Mouse (Mus musculus) midbrain, postnatal 0 days (tissue): ENCODE data around the gene Rhog. TPM values are rescaled to one million over a fixed set of nuclear protein-coding genes. Genes with fewer than 3 reads are reported as not detected.

Source experiments
- ATAC-seq: fragments of 200-750 bp; cut with Nextera tagmentation; 2 replicates; pipeline ENCODE4 v1.8.0; 2017; ENCODE audit warnings: moderate number of reproducible peaks, mild to moderate bottlenecking, moderate TSS enrichment, moderate library complexity; ENCODE audit not compliant: low FRiP score
- DNase-seq: peaks from one replicate; pipeline ENCODE4 v3.0.0-alpha.2; 2015; ENCODE audit warnings: low spot score
- H3K27ac ChIP-seq: fragments of 300-500 bp; sonication (generic); 2 replicates; pipeline ENCODE4 v1.5.1; 2014; ENCODE audit warnings: low read depth, mild to moderate bottlenecking, low read length, mixed read lengths
- H3K27me3 ChIP-seq: fragments of 300-500 bp; sonication (generic); 2 replicates; pipeline ENCODE4 v1.6.1; 2014; ENCODE audit warnings: low read length, control low read depth, mixed read lengths; ENCODE audit not compliant: insufficient read depth
- H3K36me3 ChIP-seq: fragments of 300-500 bp; sonication (generic); 2 replicates; pipeline ENCODE4 v1.6.1; 2014; ENCODE audit warnings: low read length, control low read depth, mixed read lengths; ENCODE audit not compliant: insufficient read depth
- H3K4me1 ChIP-seq: fragments of 300-500 bp; sonication (generic); 2 replicates; pipeline ENCODE4 v1.6.1; 2014; ENCODE audit warnings: mild to moderate bottlenecking, control low read depth, antibody characterized with exemption, low read length, mixed read lengths; ENCODE audit not compliant: insufficient read depth
- H3K4me2 ChIP-seq: fragments of 300-500 bp; sonication (generic); 2 replicates; pipeline ENCODE4 v1.6.1; 2014; ENCODE audit warnings: low read depth, mild to moderate bottlenecking, low read length, mixed read lengths; ENCODE audit not compliant: poor library complexity, severe bottlenecking
- H3K4me3 ChIP-seq: fragments of 300-500 bp; sonication (generic); 2 replicates; pipeline ENCODE4 v1.5.1; 2014; ENCODE audit warnings: low read depth, mild to moderate bottlenecking, low read length, moderate library complexity
- H3K9ac ChIP-seq: fragments of 300-500 bp; sonication (generic); replicated peaks from 2 replicates; pipeline ENCODE4 v1.6.1; 2014; ENCODE audit warnings: mild to moderate bottlenecking, low read length, moderate library complexity, mixed read lengths; ENCODE audit not compliant: poor library complexity, severe bottlenecking
- H3K9me3 ChIP-seq: fragments of 300-500 bp; sonication (generic); 2 replicates; pipeline ENCODE4 v1.6.1; 2016; ENCODE audit warnings: low read length, control low read depth
- CTCF ChIP-seq: IDR thresholded peaks from 2 replicates; pipeline ENCODE4 v1.5.1; 2016; ENCODE audit warnings: antibody characterized with exemption, mild to moderate bottlenecking
- whole genome bisulfite sequencing: fragments of 180-500 bp; shearing (Covaris S2); extraction: QIAGEN DNeasy Blood & Tissue Kit; methylation state at CpG from one replicate; pipeline ENCODE4 v1.1.7; 2014; 5-methylcytosine and 5-hydroxymethylcytosine counted together
- polyA plus RNA-seq: library from polyadenylated mRNA; unstranded; fragments of >200 nt; fragmentation: Nextera tagmentation; extraction: Ambion mirVana; gene quantifications from 2 replicates; pipeline ENCODE4 v1.2.1, GENCODE M21; 2015
- total RNA-seq: library from RNA; depleted of rRNA; stranded (reverse); fragments of >200 nt; gene quantifications from 2 replicates; pipeline ENCODE4 v1.2.3, GENCODE M21; 2014

Gene Rhog
- total and polyA plus RNA-seq, 2 experiments from 2014 or later = 11.3 to 15.8 TPM

- Histone ChIP-seq H3K9ac (peak overlapping the region; percentile 71), H3K36me3 (no peaks in the 10 kb centered on the region), H3K4me2 (peak overlapping the region; percentile 90), H3K4me3 (peak overlapping the region; percentile 69), H3K9me3 (no peaks in the 10 kb centered on the region), H3K4me1 (peaks cover 3% of the 10 kb centered on the region; the same call in 1 of the 2 replicates), H3K27me3 (no peaks in the 10 kb centered on the region), H3K27ac (peak overlapping the region; percentile 47)
- DNase-seq (no peak), ATAC-seq (peak; percentile 38)
- WGBS = 1% methylated on average over 23 of the region's 23 CpGs
- TF ChIP-seq CTCF = no peak
Measured at GRCm38 (mm10) chr7:102249531-102249895, 6.3 kb downstream of the Rhog start.

- Histone ChIP-seq H3K27ac (0 out of 2 replicates have a peak overlapping the region, but pooled peaks have one; percentile 47), H3K36me3 (no peaks in the 10 kb centered on the region), H3K27me3 (no peaks in the 10 kb centered on the region), H3K4me1 (peaks cover 3% of the 10 kb centered on the region; the same call in 1 of the 2 replicates), H3K4me3 (peak overlapping the region; percentile 69), H3K9me3 (no peaks in the 10 kb centered on the region), H3K9ac (peak overlapping the region; percentile 71; the same call in 1 of the 2 replicates), H3K4me2 (peak overlapping the region; percentile 90)
- WGBS = 28% methylated on average over 16 of the region's 16 CpGs
- no peak for TF ChIP-seq CTCF
- ATAC-seq = no peak
- no peak for DNase-seq
Measured at GRCm38 (mm10) chr7:102248691-102249404, 7.0 kb downstream of the Rhog start.

- Histone ChIP-seq H3K27ac (no peak overlapping the region), H3K27me3 (no peaks in the 10 kb centered on the region), H3K36me3 (no peaks in the 10 kb centered on the region), H3K4me3 (no peak overlapping the region), H3K9me3 (no peaks in the 10 kb centered on the region), H3K4me2 (no peak overlapping the region), H3K9ac (no peak overlapping the region), H3K4me1 (peaks cover 3% of the 10 kb centered on the region; the same call in 1 of the 2 replicates)
- WGBS = 56% methylated on average over 12 of the region's 12 CpGs
- DNase-seq = no peak
- no peak for ATAC-seq
- TF ChIP-seq CTCF = no peak
Measured at GRCm38 (mm10) chr7:102246956-102247797, 8.7 kb downstream of the Rhog start.

GRCm38 (mm10) chr7:102246265-102246664 lies 9.6 kb downstream of the Rhog start:
- no peak overlapping the region for H3K9ac ChIP-seq
- H3K9me3 ChIP-seq = no peaks in the 10 kb centered on the region
- DNase-seq (no peak), ATAC-seq (no peak)
- H3K27me3 ChIP-seq = no peaks in the 10 kb centered on the region
- H3K4me3 ChIP-seq = no peak overlapping the region
- no peak for TF ChIP-seq CTCF
- H3K4me1 ChIP-seq = peaks cover 3% of the 10 kb centered on the region; the same call in 1 of the 2 replicates
- 63% methylated on average over 6 of the region's 6 CpGs for WGBS
- no peak overlapping the region for H3K4me2 ChIP-seq
- H3K36me3 ChIP-seq = no peaks in the 10 kb centered on the region
- H3K27ac ChIP-seq = no peak overlapping the region; the same call in 1 of the 2 replicates

- H3K27me3 ChIP-seq = no peaks in the 10 kb centered on the region
- 23% methylated on average over 1 of the region's 1 CpGs for WGBS
- no peak overlapping the region for H3K4me2 ChIP-seq
- no peaks in the 10 kb centered on the region for H3K9me3 ChIP-seq
- H3K9ac ChIP-seq = no peak overlapping the region
- no peak overlapping the region; the same call in none of the 2 replicates for H3K27ac ChIP-seq
- TF ChIP-seq CTCF = no peak
- H3K36me3 ChIP-seq = no peaks in the 10 kb centered on the region
- H3K4me3 ChIP-seq = no peak overlapping the region
- ATAC-seq (no peak), DNase-seq (no peak)
- peaks cover 3% of the 10 kb centered on the region; the same call in 1 of the 2 replicates for H3K4me1 ChIP-seq
Measured at GRCm38 (mm10) chr7:102245775-102246174, 10.1 kb downstream of the Rhog start.
